Comparison of ENCODE assay signal across 9 mouse cellular contexts in genomic region chr6:94139952-94140414, GRCm38 (mm10).
A peak's percentile ranks its signal among the peaks of the same experiment; 100 is the strongest.
DNase-seq lines count a peak whose midpoint lies in the region; ATAC-seq and TF ChIP-seq lines count a peak whose summit lies in the region.
"Had no signal": no experiment of that assay in that cellular context is flagged by ENCODE, and none has a peak within 500 bp of the region (broad histone marks: within the 10 kb centered on the region; RNA-seq: fewer than 3 reads in every experiment).

No protein-coding gene starts in this region.

- H3K36me3 ChIP-seq in forebrain, embryonic 14.5 days (ENCODE audit: control insufficient read depth, insufficient read depth, low read length): no peaks in the 10 kb centered on the region
- no peaks in the 10 kb centered on the region for H3K36me3 ChIP-seq in forebrain, embryonic 15.5 days
- H3K36me3 ChIP-seq in C2C12 (ENCODE audit: control insufficient read depth, insufficient read depth): no peaks in the 10 kb centered on the region

- TF ChIP-seq CTCF in layer of hippocampus, adult 2 months (conservative IDR thresholded peaks at IDR 0.05): peak; percentile 89
- no peak for TF ChIP-seq CTCF in C2C12 (IDR thresholded peaks at IDR 0.05; ENCODE audit: control insufficient read depth, insufficient read depth, insufficient read length)
- TF ChIP-seq CTCF in brain, embryonic 14.5 days (IDR thresholded peaks at IDR 0.05; ENCODE audit: borderline replicate concordance, extremely low read depth, insufficient read depth, insufficient read length): peak; percentile 25; the same call in 1 of the 2 replicates

- no peak overlapping the region for H3K27ac ChIP-seq in forebrain, embryonic 14.5 days (ENCODE audit: low read depth, low read length)
- no peak overlapping the region for H3K27ac ChIP-seq in forebrain, embryonic 15.5 days (replicated peaks)
- H3K27ac ChIP-seq in layer of hippocampus, adult 2 months: no peak overlapping the region

- no peak overlapping the region for H3ac ChIP-seq in C2C12 (ENCODE audit: control insufficient read depth, insufficient read length, low read depth)

- H3K27me3 ChIP-seq in forebrain, embryonic 14.5 days (replicated peaks; ENCODE audit: control insufficient read depth, insufficient read depth, low read length): no peaks in the 10 kb centered on the region
- H3K27me3 ChIP-seq in forebrain, embryonic 15.5 days: no peaks in the 10 kb centered on the region
- no peaks in the 10 kb centered on the region for H3K27me3 ChIP-seq in C2C12 (ENCODE audit: control insufficient read depth, insufficient read depth, insufficient read length)

- no peaks in the 10 kb centered on the region for H3K9me3 ChIP-seq in forebrain, embryonic 14.5 days (replicated peaks; ENCODE audit: control insufficient read depth, low read length)
- no peaks in the 10 kb centered on the region for H3K9me3 ChIP-seq in forebrain, embryonic 15.5 days

- TF ChIP-seq POLR2A in brain, embryonic 14.5 days (IDR thresholded peaks at IDR 0.05; ENCODE audit: borderline replicate concordance, extremely low read depth, insufficient read depth, insufficient read length, poor library complexity, severe bottlenecking): no peak

- H3K79me2 ChIP-seq in C2C12 (ENCODE audit: control insufficient read depth, insufficient read depth): peaks cover 41% of the 10 kb centered on the region

- H3K79me3 ChIP-seq in C2C12 (ENCODE audit: low read depth): peaks cover 11% of the 10 kb centered on the region

- no peak overlapping the region for H3K9ac ChIP-seq in forebrain, embryonic 14.5 days (ENCODE audit: low read length)
- H3K9ac ChIP-seq in forebrain, embryonic 15.5 days (replicated peaks): no peak overlapping the region

- WGBS in forebrain, embryonic 14.5 days: 91% methylated on average over 3 of the region's 3 CpGs
- 89% methylated on average over 3 of the region's 3 CpGs for WGBS in forebrain, embryonic 15.5 days

- peak; percentile 22 for DNase-seq in forebrain, embryonic 14.5 days (ENCODE audit: low spot score)
- no peak for DNase-seq in layer of hippocampus, adult 2 months (ENCODE audit: low spot score in 2 of 2)
- no peak for DNase-seq in layer of hippocampus, postnatal 10 days (ENCODE audit: low spot score in 2 of 2)
- no peak for DNase-seq in brain, embryonic 14.5 days (ENCODE audit: low read depth)
- no peak for DNase-seq in thymus, adult 18-20 months
- no peak for DNase-seq in urinary bladder, adult 2 months (ENCODE audit: low spot score)
- DNase-seq: thymus, adult 2 months had no signal

- H3K4me2 ChIP-seq in forebrain, embryonic 14.5 days (ENCODE audit: low read length): no peak overlapping the region
- no peak overlapping the region for H3K4me2 ChIP-seq in forebrain, embryonic 15.5 days (replicated peaks)

- no peak overlapping the region for H3K4me3 ChIP-seq in forebrain, embryonic 14.5 days (ENCODE audit: low read depth, low read length)
- H3K4me3 ChIP-seq in forebrain, embryonic 15.5 days: no peak overlapping the region
- H3K4me3 ChIP-seq in layer of hippocampus, adult 2 months: no peak overlapping the region
- H3K4me3 ChIP-seq in C2C12 (ENCODE audit: insufficient read depth, poor library complexity, severe bottlenecking): no peak overlapping the region

- no peaks in the 10 kb centered on the region for H3K4me1 ChIP-seq in forebrain, embryonic 14.5 days (ENCODE audit: control insufficient read depth, insufficient read depth, low read length)
- no peaks in the 10 kb centered on the region for H3K4me1 ChIP-seq in forebrain, embryonic 15.5 days

- no peak for ATAC-seq in forebrain, embryonic 14.5 days
- ATAC-seq in forebrain, embryonic 15.5 days (replicated peaks): no peak

TF ChIP-seq in C2C12, 6 proteins besides CTCF, POLR2A, EP300 and RAD21:
- TF ChIP-seq MAX (IDR thresholded peaks at IDR 0.05) (peak; percentile 77), MYOD1 (IDR thresholded peaks at IDR 0.05; ENCODE audit: control insufficient read depth, insufficient read length, low read depth) (peak; percentile 72), MYOG (IDR thresholded peaks at IDR 0.05; ENCODE audit: control insufficient read depth, extremely low read depth, insufficient read length) (no peak), FOSL1 (IDR thresholded peaks at IDR 0.05; ENCODE audit: insufficient read depth, low read length, poor library complexity, severe bottlenecking) (peak; percentile 72)
